Mouse (Mus musculus): Measurements from ENCODE around the gene Tacr2. TPM values are rescaled to one million over a fixed set of nuclear protein-coding genes. Genes with fewer than 3 reads are reported as not detected.

The Tacr2 gene
- total RNA-seq, 2 experiments from 2014 or later, result not detected

DNA sequence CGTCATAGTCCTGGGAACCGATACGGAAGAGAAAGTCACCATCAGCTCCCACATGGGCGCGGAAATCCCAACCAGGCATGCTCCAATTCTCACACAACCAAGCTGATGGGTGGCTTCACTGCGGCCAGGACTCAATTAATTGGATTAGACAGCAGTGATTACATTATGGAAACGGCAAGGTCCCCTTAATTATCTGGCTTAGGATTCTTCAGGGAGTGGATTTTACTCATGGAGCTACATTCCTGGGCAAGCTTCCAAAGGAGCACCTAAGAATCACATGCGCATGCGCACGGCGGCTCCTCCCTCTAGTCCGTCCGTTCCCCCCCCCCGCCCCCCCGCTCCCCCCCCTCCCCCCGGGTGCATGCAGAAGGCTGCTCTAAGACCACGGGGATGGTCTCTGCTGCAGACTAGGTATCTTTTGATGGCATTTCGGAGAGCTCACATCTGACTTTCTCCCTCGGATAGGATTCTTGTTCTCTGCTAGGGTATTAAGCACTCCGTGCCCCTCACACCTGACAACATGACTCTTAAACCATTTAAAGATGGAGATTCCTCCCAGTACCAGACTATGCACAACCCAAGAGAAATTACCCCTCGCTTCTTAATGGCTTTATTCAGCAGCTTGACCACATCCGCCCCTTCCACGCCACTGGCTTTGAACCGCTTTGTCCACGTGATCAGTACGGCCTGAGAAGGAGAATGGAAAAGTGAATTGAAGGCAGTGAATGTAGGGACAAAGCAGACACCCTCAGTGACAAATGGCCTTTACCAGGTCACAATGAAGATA is 44.0 kb downstream of the Tacr2 start:
- ATAC-seq (ENCODE audit: poor library complexity, severe bottlenecking), result no peak

DNA sequence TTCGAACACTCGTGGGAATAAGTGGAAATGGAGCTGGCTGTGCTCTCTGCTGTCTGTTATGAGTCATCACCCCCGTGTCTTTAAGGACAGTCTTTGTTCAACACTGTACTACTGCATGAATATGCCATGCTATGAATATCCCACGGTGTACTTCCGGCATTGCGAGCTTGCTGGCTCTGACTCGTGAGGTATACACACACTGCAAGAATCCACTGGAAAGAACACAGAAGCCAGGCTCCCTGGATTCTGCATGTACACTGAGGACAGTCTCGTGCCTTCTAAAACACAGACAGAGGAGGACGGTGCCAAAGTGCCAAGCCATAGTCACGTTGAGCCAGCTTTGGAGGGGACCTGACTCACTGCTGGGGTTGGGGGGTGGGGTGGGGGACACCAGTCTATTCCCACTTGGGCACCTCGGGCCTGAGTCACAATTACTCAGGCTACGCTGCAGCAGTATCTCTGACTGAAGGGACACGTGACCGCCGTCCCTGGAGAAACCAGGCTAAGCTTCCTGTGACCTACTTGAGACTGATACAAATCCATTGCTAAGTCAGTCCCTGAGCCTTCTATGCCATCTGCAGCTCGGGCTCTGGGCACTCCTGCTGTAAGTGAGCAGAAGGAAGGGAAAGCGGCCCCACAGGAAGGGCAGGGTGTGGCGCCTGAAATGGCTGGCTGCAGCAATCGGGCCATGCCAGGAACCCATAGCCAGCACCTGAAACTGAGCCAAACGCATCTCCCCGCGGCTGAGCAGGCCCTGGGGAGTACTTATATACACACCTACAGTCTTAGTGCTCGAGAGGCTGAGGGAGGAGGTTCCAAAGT is 48.0 kb downstream of the Tacr2 start:
- peak; percentile 83 for ATAC-seq (ENCODE audit: poor library complexity, severe bottlenecking)

DNA sequence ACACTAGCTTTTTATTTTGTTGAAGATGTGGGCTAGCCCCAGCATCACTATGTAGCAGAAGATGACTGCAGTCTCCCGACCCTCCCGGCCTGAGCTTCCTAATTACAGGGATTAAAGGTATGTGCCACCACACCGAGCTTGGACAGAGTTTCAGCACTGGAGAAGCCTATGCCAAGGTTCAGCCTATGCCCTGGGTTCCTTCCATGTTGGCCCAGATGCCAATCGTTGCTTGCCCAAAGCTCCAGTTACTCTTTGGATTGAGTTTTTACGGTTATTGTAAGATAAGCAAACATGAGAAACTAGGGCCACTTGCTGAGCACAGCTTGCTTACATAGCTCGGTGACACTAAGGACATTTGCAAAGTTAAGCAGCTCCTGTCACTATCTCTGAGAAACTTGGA is 52.9 kb downstream of the Tacr2 start:
- ATAC-seq (ENCODE audit: poor library complexity, severe bottlenecking), result no peak

GRCm38 (mm10) chr10:62306483-62306882 is 54.2 kb downstream of the Tacr2 start:
- ATAC-seq (ENCODE audit: poor library complexity, severe bottlenecking), result no peak

DNA sequence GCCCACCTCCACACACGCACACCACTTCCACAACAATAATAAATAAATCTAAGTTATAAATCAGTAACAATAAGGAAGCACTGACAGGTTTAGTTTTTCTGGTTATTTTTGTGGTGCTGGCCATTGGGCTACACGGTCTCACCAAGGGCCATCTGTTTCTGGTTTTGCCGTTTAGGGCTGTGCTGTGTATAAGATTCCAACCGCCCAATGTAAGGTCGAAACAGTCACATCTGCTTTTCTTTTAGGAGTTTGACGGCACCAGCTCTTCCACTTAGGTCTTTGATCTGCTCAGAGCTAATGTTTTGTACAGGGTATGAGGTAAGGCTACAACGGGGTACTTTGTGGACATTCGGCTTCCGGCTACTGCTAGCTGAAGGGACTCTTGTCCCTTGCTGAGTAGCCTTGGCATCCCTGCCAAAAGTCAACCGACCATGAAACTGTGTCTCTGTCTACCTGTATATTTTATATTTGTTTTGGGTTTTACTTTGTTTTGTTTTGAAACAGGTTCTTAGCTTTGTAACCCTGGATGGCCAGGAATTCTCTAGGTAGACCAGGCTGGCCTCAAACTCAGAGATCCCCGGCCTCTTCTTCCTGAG is 56.8 kb downstream of the Tacr2 start:
- ATAC-seq (ENCODE audit: poor library complexity, severe bottlenecking), result no peak

DNA sequence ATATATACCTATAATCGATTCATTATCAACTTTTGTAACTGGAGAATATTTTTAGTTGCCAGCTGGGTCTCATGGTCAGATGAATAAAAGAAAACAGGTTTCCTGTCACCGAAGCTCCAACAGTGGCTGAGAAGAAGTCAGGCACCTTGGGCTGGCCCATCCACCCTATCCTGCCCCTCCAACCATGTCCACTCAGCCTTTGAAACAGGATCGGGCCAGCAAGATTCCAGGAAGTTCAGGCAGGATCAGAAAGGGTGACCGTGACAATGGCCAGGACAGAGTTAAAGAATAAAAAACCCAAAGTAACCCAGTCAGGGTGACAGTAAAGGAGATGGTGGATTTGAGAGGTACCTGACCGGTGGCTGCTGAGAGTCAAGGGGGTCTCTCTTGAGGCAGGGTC is 57.4 kb downstream of the Tacr2 start:
- ATAC-seq (ENCODE audit: poor library complexity, severe bottlenecking), result no peak

DNA sequence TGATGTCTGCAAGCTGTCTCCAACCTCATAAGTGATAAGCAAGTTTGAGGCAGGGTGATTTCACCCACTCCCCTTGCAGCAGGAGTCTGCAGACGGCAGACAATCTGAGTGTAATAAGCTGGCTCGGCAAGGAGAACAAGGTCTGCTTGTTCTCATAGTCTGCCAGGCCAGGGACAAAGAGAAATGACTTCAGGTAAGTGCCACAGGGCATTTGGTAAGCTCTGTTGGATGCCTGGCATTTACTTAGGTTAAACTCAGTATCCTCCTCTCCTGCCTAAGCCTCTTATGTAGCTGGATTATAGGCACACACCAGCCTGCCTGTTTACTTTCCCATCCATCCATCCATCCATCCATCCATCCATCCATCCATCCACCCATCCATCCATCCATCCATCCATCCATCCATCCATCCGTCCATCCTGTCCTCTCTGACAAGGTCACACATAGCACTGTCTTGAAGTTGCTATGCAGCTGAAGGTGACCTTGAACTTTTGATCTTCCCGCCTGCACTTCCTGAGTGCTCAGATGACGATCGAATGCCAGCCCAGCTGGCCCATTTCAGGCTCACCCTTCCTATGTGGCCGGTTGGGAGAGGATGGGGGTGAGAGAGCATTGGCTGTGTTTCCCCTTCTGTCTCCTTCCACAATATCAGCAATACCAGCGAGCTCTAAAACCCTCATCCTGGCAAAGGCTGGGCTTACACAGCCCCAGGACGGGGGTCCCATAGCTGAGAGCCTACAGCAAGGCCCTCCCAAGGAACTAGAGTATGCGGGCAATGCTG is 58.2 kb downstream of the Tacr2 start:
- no peak for ATAC-seq (ENCODE audit: poor library complexity, severe bottlenecking)

DNA sequence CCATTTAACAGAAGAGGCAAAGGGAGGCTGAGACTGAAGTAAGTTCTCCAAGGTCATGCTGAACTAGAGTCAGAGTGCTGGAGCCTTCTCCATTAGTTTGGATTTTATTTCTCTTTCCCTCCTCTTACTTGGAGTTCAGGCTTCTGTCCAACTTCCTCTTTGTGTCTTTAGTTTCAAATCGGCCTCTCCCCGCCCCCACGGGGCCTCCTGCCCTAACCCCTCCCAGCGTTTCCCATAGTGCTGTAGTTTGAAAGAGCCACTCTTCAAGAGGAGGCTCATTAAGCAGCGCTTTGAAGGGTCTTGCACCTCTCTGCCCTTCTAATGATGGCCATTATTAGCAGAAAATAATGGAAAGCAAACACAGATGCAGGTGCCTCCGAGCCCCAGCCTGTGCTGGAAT is 59.2 kb downstream of the Tacr2 start:
- ATAC-seq (ENCODE audit: poor library complexity, severe bottlenecking), result peak; percentile 92

DNA sequence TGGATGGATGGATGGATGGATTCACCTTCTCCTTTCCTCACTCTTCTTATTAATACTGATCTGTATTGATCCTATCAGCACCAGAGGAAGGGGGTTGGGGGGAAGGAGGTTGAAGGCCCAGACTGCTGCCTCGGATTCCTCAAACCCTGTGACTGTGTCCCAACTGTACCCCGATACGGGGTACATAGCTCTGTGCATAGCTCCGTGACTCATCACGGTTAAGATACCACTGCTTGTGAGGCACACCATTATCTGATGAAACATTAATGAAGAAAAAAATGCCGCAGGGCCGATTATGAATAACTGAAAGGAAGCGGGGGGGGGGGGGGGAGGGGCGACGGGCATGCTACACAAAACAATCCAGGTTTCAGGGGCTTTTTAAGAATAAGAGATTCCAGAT is 60.9 kb downstream of the Tacr2 start:
- 0 out of 2 replicates have a peak, but pooled peaks have one; percentile 28 for ATAC-seq (ENCODE audit: poor library complexity, severe bottlenecking)

DNA sequence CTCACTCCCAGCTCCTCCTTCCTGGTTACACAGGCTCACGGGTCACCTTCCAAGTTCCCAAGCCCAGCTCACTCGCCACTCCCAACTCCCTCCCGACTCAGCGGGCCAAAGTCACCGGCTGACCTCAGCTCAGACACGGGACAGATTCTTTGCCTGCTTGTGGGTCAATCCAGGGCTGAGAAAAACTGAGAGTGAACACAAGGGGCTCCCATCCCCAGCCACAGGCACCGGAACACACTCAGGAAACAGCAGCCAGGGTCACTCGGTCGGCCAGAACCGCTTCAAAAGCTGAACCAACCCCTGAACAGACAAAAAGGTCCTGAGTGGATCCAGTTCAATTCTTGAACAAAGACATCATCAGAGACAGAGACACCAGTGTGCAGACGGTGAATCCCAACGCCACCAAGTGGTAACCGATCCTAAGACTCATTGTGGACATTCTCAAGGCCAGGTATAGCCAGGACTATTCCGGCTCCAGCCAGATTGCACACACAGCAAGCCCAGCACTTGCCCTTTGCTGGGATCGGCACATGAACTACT is 61.7 kb downstream of the Tacr2 start:
- ATAC-seq (ENCODE audit: poor library complexity, severe bottlenecking), result no peak

Other genes with a start within 250 kb of the Tacr2 start
- gene Neurog3, start 119.3 kb upstream of the Tacr2 start, total RNA-seq (2015), result not detected in 2 replicates
- gene Neurog3, start 119.3 kb upstream of the Tacr2 start, total RNA-seq (2017), result not detected in 2 replicates
- not detected in 2 replicates for gene Fam241b, start 108.5 kb upstream of the Tacr2 start, total RNA-seq (2015)
- not detected in 2 replicates for gene Fam241b, start 108.5 kb upstream of the Tacr2 start, total RNA-seq (2017)
- gene Tspan15, start 21.2 kb upstream of the Tacr2 start, total RNA-seq (2015), result 0.20 and 0.80 TPM in 2 replicates
- 0.18 and 0.24 TPM in 2 replicates for gene Tspan15, start 21.2 kb upstream of the Tacr2 start, total RNA-seq (2017)
- gene Hk1, start 127.5 kb downstream of the Tacr2 start, total RNA-seq (2015), result 17.9 and 18.8 TPM in 2 replicates
- 39.7 and 49.7 TPM in 2 replicates for gene Hk1, start 127.5 kb downstream of the Tacr2 start, total RNA-seq (2017)
- gene Hkdc1, start 170.1 kb downstream of the Tacr2 start, total RNA-seq (2015), result not detected in 2 replicates
- not detected in 2 replicates for gene Hkdc1, start 170.1 kb downstream of the Tacr2 start, total RNA-seq (2017)
- gene 4930507D05Rik, start 197.1 kb downstream of the Tacr2 start, total RNA-seq (2015), result not detected in 2 replicates
- gene 4930507D05Rik, start 197.1 kb downstream of the Tacr2 start, total RNA-seq (2017), result 0.69 TPM in 1 of 2 replicates, not detected in the other
- gene Supv3l1, start 197.3 kb downstream of the Tacr2 start, total RNA-seq (2015), result 14.9 and 20.5 TPM in 2 replicates
- gene Supv3l1, start 197.3 kb downstream of the Tacr2 start, total RNA-seq (2017), result 19.5 and 20.7 TPM in 2 replicates
- 101 and 124 TPM in 2 replicates for gene Vps26a, start 234.4 kb downstream of the Tacr2 start, total RNA-seq (2015)
- gene Vps26a, start 234.4 kb downstream of the Tacr2 start, total RNA-seq (2017), result 124 and 146 TPM in 2 replicates

All from megakaryocyte, adult 5-6 weeks (primary cell).